20 mouse cellular contexts compared by ENCODE assay signal in genomic region chr14:50927366-50927765, GRCm38 (mm10). TPM values are rescaled to one million over a fixed set of nuclear protein-coding genes. Genes with fewer than 3 reads are reported as not detected.
DNase-seq lines count a peak whose midpoint lies in the region; ATAC-seq and TF ChIP-seq lines count a peak whose summit lies in the region.
"Had no signal": no experiment of that assay in that cellular context is flagged by ENCODE, and none has a peak within 500 bp of the region (broad histone marks: within the 10 kb centered on the region; RNA-seq: fewer than 3 reads in every experiment).

No protein-coding gene starts in this region.

- no peak for TF ChIP-seq CTCF in ES-Bruce4 (IDR thresholded peaks at IDR 0.05; ENCODE audit: low read depth, low read length)

- H3K79me2 ChIP-seq in myocyte (ENCODE audit: control insufficient read depth, insufficient read depth) = peaks cover 54% of the 10 kb centered on the region

- ATAC-seq in kidney, embryonic 15.5 days (replicated peaks; ENCODE audit: low FRiP score) = no peak
- ATAC-seq: forebrain, embryonic 15.5 days; intestine, embryonic 16.5 days had no signal

- no peak for TF ChIP-seq EP300 in ES-Bruce4 (IDR thresholded peaks at IDR 0.05; ENCODE audit: insufficient read depth, low read depth, low read length)

- H3K36me3 ChIP-seq in kidney, embryonic 15.5 days = peaks cover 35% of the 10 kb centered on the region
- peaks cover 38% of the 10 kb centered on the region for H3K36me3 ChIP-seq in ES-Bruce4 (ENCODE audit: control insufficient read depth, insufficient read depth, low read length, poor library complexity, severe bottlenecking)
- peaks cover 24% of the 10 kb centered on the region for H3K36me3 ChIP-seq in myocyte (ENCODE audit: control insufficient read depth, insufficient read depth)

- no peak overlapping the region for H3K9ac ChIP-seq in kidney, embryonic 15.5 days
- H3K9ac ChIP-seq in ES-Bruce4 (ENCODE audit: low read depth, poor library complexity, severe bottlenecking) = no peak overlapping the region
- H3K9ac ChIP-seq: embryonic facial prominence, embryonic 15.5 days; forebrain, embryonic 15.5 days; heart, embryonic 12.5 days; hindbrain, embryonic 12.5 days had no signal

- H3K4me1 ChIP-seq in kidney, embryonic 15.5 days = peaks cover 45% of the 10 kb centered on the region
- H3K4me1 ChIP-seq in ES-Bruce4 (ENCODE audit: control insufficient read depth, insufficient read depth, low read length) = no peaks in the 10 kb centered on the region

- DNase-seq in kidney, adult 8-10 months = no peak
- DNase-seq in ZHBTc4 (ENCODE audit: low read depth, low spot score) = peak; percentile 59
- no peak for DNase-seq in retina, postnatal 1 day
- DNase-seq in thymus, postnatal 36 days = no peak
- DNase-seq: adrenal gland, adult 2 months; adrenal gland, postnatal 25 days; cerebellum, adult 18-20 months; cerebellum, postnatal 36 days; gastrocnemius, postnatal 10 days; heart, postnatal 36 days had no signal

- no peaks in the 10 kb centered on the region for H3K27me3 ChIP-seq in kidney, embryonic 15.5 days
- H3K27me3 ChIP-seq in ES-Bruce4 (ENCODE audit: control insufficient read depth, insufficient read depth, low read length, poor library complexity, severe bottlenecking) (no peaks in the 10 kb centered on the region), myocyte (ENCODE audit: control insufficient read depth, insufficient read depth, insufficient read length) (no peaks in the 10 kb centered on the region)
- H3K27me3 ChIP-seq: embryonic facial prominence, embryonic 15.5 days; forebrain, embryonic 15.5 days; heart, embryonic 12.5 days; hindbrain, embryonic 12.5 days had no signal

- no peak overlapping the region for H3K4me2 ChIP-seq in kidney, embryonic 15.5 days
- no peak overlapping the region for H3K4me2 ChIP-seq in myocyte (ENCODE audit: low read depth)
- H3K4me2 ChIP-seq: embryonic facial prominence, embryonic 15.5 days; forebrain, embryonic 15.5 days; heart, embryonic 12.5 days; hindbrain, embryonic 12.5 days had no signal

- H3K9me3 ChIP-seq in kidney, embryonic 15.5 days (replicated peaks) = no peaks in the 10 kb centered on the region
- H3K9me3 ChIP-seq in ES-Bruce4 (replicated peaks; ENCODE audit: control insufficient read depth, insufficient read depth, low read length, poor library complexity, severe bottlenecking) = no peaks in the 10 kb centered on the region
- H3K9me3 ChIP-seq: embryonic facial prominence, embryonic 15.5 days; forebrain, embryonic 15.5 days; heart, embryonic 12.5 days; hindbrain, embryonic 12.5 days had no signal

- 0 out of 2 replicates have a peak overlapping the region, but pooled peaks have one; percentile 3 for H3K4me3 ChIP-seq in kidney, embryonic 15.5 days (replicated peaks)
- H3K4me3 ChIP-seq in ES-Bruce4 (ENCODE audit: low read depth, low read length) = no peak overlapping the region
- H3K4me3 ChIP-seq in myocyte = no peak overlapping the region
- H3K4me3 ChIP-seq: embryonic facial prominence, embryonic 15.5 days; heart, embryonic 12.5 days; hindbrain, embryonic 12.5 days had no signal

- no peak overlapping the region for H3ac ChIP-seq in myocyte (ENCODE audit: control insufficient read depth, insufficient read length)

- TF ChIP-seq POLR2A in ES-Bruce4 (IDR thresholded peaks at IDR 0.05; ENCODE audit: insufficient read depth, low read length) (no peak), myocyte (IDR thresholded peaks at IDR 0.05; ENCODE audit: insufficient read length, low read depth) (no peak)

- 81% methylated on average over 3 of the region's 3 CpGs for WGBS in kidney, embryonic 15.5 days

- no peak overlapping the region for H3K27ac ChIP-seq in kidney, embryonic 15.5 days
- H3K27ac ChIP-seq in ES-Bruce4 (ENCODE audit: insufficient read depth, low read length) = peak overlapping the region; percentile 12; the same call in 1 of the 2 replicates
- H3K27ac ChIP-seq: embryonic facial prominence, embryonic 15.5 days; forebrain, embryonic 15.5 days; hindbrain, embryonic 12.5 days had no signal

TF ChIP-seq in myocyte, 11 proteins besides CTCF, POLR2A, EP300 and RAD21:
- peak; percentile 42 for TF ChIP-seq POLR2AphosphoS2 (IDR thresholded peaks at IDR 0.05; ENCODE audit: insufficient read length, low read depth)
- TF ChIP-seq CEBPB (IDR thresholded peaks at IDR 0.05; ENCODE audit: insufficient read depth, poor library complexity, severe bottlenecking) = no peak

RNA-seq across cellular contexts. Expression of gene Apex1, which starts 2.6 kb away (rescaled TPM):
- 301 and 306 TPM in 2 replicates for polyA plus RNA-seq in kidney, embryonic 15.5 days (2015; fragmentation: Nextera tagmentation; extraction: Ambion mirVana)
- polyA plus RNA-seq in ES-Bruce4 (2011; ENCODE audit: insufficient read depth, insufficient read length, low read depth, missing spikeins) = 165 and 181 TPM in 2 replicates
- polyA plus RNA-seq in myocyte (2012; fragmentation: generic; extraction: Trizol) = 113 TPM

RNA-seq across cellular contexts. Expression of gene Osgep, which starts 2.7 kb away (rescaled TPM):
- 166 and 173 TPM in 2 replicates for polyA plus RNA-seq in kidney, embryonic 15.5 days (2015; fragmentation: Nextera tagmentation; extraction: Ambion mirVana)
- polyA plus RNA-seq in ES-Bruce4 (2011; ENCODE audit: insufficient read depth, insufficient read length, low read depth, missing spikeins) (68.4 and 72.5 TPM in 2 replicates), myocyte (2012; fragmentation: generic; extraction: Trizol) (81.0 TPM)

RNA-seq across cellular contexts. Expression of gene Pip4p1, which starts 3.3 kb away (rescaled TPM):
- 49.5 and 53.9 TPM in 2 replicates for polyA plus RNA-seq in kidney, embryonic 15.5 days (2015; fragmentation: Nextera tagmentation; extraction: Ambion mirVana)
- polyA plus RNA-seq in ES-Bruce4 (2011; ENCODE audit: insufficient read depth, insufficient read length, low read depth, missing spikeins) (90.3 and 95.5 TPM in 2 replicates), myocyte (2012; fragmentation: generic; extraction: Trizol) (71.3 TPM)

RNA-seq across cellular contexts. Expression of gene Pnp, which starts 3.5 kb away (rescaled TPM):
- polyA plus RNA-seq in kidney, embryonic 15.5 days (2015; fragmentation: Nextera tagmentation; extraction: Ambion mirVana) = 74.3 and 78.6 TPM in 2 replicates
- polyA plus RNA-seq in ES-Bruce4 (2011; ENCODE audit: insufficient read depth, insufficient read length, low read depth, missing spikeins) (58.9 and 64.4 TPM in 2 replicates), myocyte (2012; fragmentation: generic; extraction: Trizol) (20.4 TPM)

RNA-seq across cellular contexts. Expression of gene Gm49342, which starts 17.0 kb away (rescaled TPM):
- not detected in 2 replicates for polyA plus RNA-seq in kidney, embryonic 15.5 days (2015; fragmentation: Nextera tagmentation; extraction: Ambion mirVana)
- polyA plus RNA-seq in ES-Bruce4 (2011; ENCODE audit: insufficient read depth, insufficient read length, low read depth, missing spikeins) (24.9 and 31.0 TPM in 2 replicates), myocyte (2012; fragmentation: generic; extraction: Trizol) (11.9 TPM)
- polyA plus RNA-seq: embryonic facial prominence, embryonic 15.5 days; forebrain, embryonic 11.5 days; forebrain, embryonic 15.5 days; heart, embryonic 12.5 days; heart, embryonic 16.5 days; hindbrain, embryonic 12.5 days; intestine, embryonic 16.5 days had no signal
